Mouse (Mus musculus): Measurements from ENCODE around the gene Fryl. TPM values are rescaled to one million over a fixed set of nuclear protein-coding genes. Genes with fewer than 3 reads are reported as not detected.

The Fryl gene
- total and polyA plus RNA-seq, 2 experiments from 2014 or later: 17.7 to 53.6 TPM

DNA sequence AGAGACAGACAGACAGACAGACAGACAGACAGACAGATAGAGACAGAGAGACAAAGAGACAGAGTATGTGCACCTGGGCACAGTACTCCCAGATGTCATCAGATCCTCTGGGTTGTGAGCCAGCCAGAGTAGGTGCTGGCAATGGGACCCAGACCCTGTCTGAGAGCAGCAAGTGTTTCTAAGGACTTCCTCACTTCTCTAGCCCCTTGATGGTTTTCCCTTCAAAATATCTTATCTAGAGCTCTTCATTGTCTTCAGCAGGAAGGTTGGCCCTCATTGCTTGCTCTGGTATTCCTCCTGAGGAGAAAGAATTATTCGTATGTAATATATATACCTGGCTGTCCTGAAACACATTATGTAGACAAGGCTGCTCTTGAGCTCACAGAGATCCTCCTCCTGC, 263.9 kb downstream of the Fryl start:
- Histone ChIP-seq H3K4me1 (ENCODE audit: insufficient read depth) (0 out of 2 replicates have a peak, but pooled peaks cover 3% of the 10 kb centered on the region), H3K9me3 (ENCODE audit: low read length) (no peaks in the 10 kb centered on the region), H3K27ac (ENCODE audit: low read depth, low read length) (no peak overlapping the region), H3K27me3 (ENCODE audit: insufficient read depth, low read length) (no peaks in the 10 kb centered on the region), H3K9ac (no peak overlapping the region), H3K36me3 (ENCODE audit: insufficient read depth) (no peaks in the 10 kb centered on the region), H3K4me2 (ENCODE audit: low read depth) (no peak overlapping the region), H3K4me3 (ENCODE audit: low read depth, low read length) (no peak overlapping the region)
- 87% methylated on average over 1 of the region's 1 CpGs for whole genome bisulfite sequencing
- no peak for TF ChIP-seq CTCF (IDR thresholded peaks at IDR 0.05; ENCODE audit: low read depth)
- ATAC-seq (no peak), DNase-seq (no peak)

GRCm38 (mm10) chr5:72989756-72990155, 266.7 kb downstream of the Fryl start:
- no peak overlapping the region for H3K4me3 ChIP-seq (ENCODE audit: low read depth, low read length)
- H3K9ac ChIP-seq: no peak overlapping the region
- no peak overlapping the region for H3K27ac ChIP-seq (ENCODE audit: low read depth, low read length)
- no peaks in the 10 kb centered on the region for H3K27me3 ChIP-seq (ENCODE audit: insufficient read depth, low read length)
- no peak for TF ChIP-seq CTCF (IDR thresholded peaks at IDR 0.05; ENCODE audit: low read depth)
- H3K9me3 ChIP-seq (ENCODE audit: low read length): no peaks in the 10 kb centered on the region
- 0 out of 2 replicates have a peak, but pooled peaks cover 3% of the 10 kb centered on the region for H3K4me1 ChIP-seq (ENCODE audit: insufficient read depth)
- H3K36me3 ChIP-seq (ENCODE audit: insufficient read depth): no peaks in the 10 kb centered on the region
- ATAC-seq (no peak), DNase-seq (no peak)
- WGBS: 22% methylated on average over 8 of the region's 8 CpGs
- no peak overlapping the region for H3K4me2 ChIP-seq (ENCODE audit: low read depth)

DNA sequence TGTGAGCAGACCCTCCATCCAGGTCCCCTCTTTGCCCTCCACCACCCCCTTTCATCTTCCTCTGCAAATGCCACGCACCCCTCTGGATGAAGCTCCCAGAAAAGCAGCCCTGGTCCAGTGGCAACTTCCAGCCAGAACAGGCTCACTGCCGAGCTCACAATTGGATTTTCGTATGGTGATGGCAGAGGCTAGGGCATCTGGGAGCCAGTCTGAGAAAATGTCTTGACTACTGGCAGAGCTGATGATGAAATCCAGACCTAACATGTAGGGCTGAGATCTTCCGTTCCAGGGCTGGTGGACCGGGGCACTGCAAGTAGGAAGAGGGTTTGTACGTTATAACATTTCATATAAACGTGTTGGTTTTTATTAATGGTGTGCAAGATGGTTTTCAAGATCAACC, 268.6 kb downstream of the Fryl start:
- Histone ChIP-seq H3K36me3 (ENCODE audit: insufficient read depth) (no peaks in the 10 kb centered on the region), H3K4me1 (ENCODE audit: insufficient read depth) (0 out of 2 replicates have a peak, but pooled peaks cover 3% of the 10 kb centered on the region), H3K27ac (ENCODE audit: low read depth, low read length) (no peak overlapping the region), H3K27me3 (ENCODE audit: insufficient read depth, low read length) (no peaks in the 10 kb centered on the region), H3K4me2 (ENCODE audit: low read depth) (no peak overlapping the region), H3K9ac (no peak overlapping the region), H3K4me3 (ENCODE audit: low read depth, low read length) (no peak overlapping the region), H3K9me3 (ENCODE audit: low read length) (no peaks in the 10 kb centered on the region)
- ATAC-seq: no peak
- no peak for DNase-seq
- 91% methylated on average over 7 of the region's 7 CpGs for WGBS
- no peak for TF ChIP-seq CTCF (IDR thresholded peaks at IDR 0.05; ENCODE audit: low read depth)

DNA sequence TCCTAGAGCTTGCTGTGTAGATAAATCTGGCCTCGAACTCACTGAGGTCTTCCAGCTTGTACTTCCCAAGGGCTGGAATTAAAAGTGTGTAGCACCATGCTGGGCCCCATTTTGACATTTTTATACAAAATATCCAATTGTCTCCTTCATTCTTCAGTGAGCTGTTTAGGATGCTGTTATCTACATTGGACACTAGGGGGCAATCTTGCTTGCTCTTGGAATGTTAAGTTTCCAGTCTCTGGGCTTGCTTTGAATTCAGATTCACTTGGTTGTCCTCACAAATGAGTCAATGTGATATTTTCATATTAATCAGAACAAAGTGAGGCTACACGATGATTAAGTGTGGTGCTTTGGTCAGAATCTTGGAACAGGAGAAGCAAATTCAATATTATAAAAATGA, 272.3 kb downstream of the Fryl start:
- no peak overlapping the region for H3K4me3 ChIP-seq (ENCODE audit: low read depth, low read length)
- TF ChIP-seq CTCF (IDR thresholded peaks at IDR 0.05; ENCODE audit: low read depth): peak; percentile 88
- DNase-seq (peak; percentile 76), ATAC-seq (peak; percentile 60)
- WGBS: 6% methylated on average over 2 of the region's 2 CpGs
- H3K27ac ChIP-seq (ENCODE audit: low read depth, low read length): no peak overlapping the region
- H3K9ac ChIP-seq: no peak overlapping the region
- H3K27me3 ChIP-seq (ENCODE audit: insufficient read depth, low read length): no peaks in the 10 kb centered on the region
- peaks cover 6% of the 10 kb centered on the region; the same call in 1 of the 2 replicates for H3K36me3 ChIP-seq (ENCODE audit: insufficient read depth)
- no peaks in the 10 kb centered on the region for H3K4me1 ChIP-seq (ENCODE audit: insufficient read depth)
- no peaks in the 10 kb centered on the region for H3K9me3 ChIP-seq (ENCODE audit: low read length)
- no peak overlapping the region for H3K4me2 ChIP-seq (ENCODE audit: low read depth)

DNA sequence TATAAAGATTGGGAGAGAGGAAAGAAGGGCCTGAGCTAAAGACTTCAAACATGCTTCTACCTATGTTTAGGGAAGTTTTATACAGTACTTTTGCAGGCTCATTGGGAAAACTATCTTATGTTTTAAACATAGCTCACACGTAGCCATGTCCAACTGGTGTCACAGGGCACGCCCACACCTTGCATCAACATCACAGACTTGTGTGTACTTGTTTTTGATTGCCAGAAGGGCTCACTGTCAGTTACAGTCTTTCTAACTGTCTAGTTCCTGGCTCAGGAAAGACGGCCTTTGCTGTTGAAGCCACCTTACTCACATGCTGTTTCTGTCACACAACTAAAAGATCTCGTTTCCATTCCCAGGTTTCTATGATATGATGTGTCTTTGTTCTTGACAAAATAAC, 279.9 kb downstream of the Fryl start:
- TF ChIP-seq CTCF (IDR thresholded peaks at IDR 0.05; ENCODE audit: low read depth): no peak
- no peaks in the 10 kb centered on the region for H3K9me3 ChIP-seq (ENCODE audit: low read length)
- WGBS: 82% methylated on average over 4 of the region's 4 CpGs
- H3K36me3 ChIP-seq (ENCODE audit: insufficient read depth): peaks cover 28% of the 10 kb centered on the region
- H3K4me2 ChIP-seq (ENCODE audit: low read depth): no peak overlapping the region
- ATAC-seq (no peak), DNase-seq (no peak)
- no peak overlapping the region for H3K4me3 ChIP-seq (ENCODE audit: low read depth, low read length)
- H3K4me1 ChIP-seq (ENCODE audit: insufficient read depth): no peaks in the 10 kb centered on the region
- H3K27me3 ChIP-seq (ENCODE audit: insufficient read depth, low read length): no peaks in the 10 kb centered on the region
- no peak overlapping the region for H3K9ac ChIP-seq
- no peak overlapping the region for H3K27ac ChIP-seq (ENCODE audit: low read depth, low read length)

DNA sequence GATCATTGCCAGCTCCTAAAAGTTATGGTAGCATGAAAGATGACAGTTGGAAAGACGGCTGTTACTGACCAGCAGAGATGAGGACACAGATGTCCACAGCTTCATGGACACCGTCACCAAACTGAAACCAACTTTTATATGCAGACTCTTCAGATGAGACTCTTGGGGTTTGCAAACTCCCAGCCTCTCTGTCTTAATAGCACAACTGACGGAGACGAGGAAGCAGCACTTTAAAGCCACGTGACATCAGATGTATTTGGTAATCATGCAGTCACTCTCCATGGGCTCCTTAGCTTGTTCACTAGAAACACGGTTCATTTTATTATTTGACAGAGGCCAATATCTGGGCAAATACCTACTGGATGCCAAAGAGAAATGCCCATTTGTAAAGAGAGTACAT, 280.4 kb downstream of the Fryl start:
- no peak overlapping the region for H3K27ac ChIP-seq (ENCODE audit: low read depth, low read length)
- 93% methylated on average over 6 of the region's 6 CpGs for WGBS

GRCm38 (mm10) chr5:72974602-72975001, 281.8 kb downstream of the Fryl start, which contains the start of gene Gm10135:
Gene Gm10135 (minus strand): TSS chr5:72974702.
- no peaks in the 10 kb centered on the region for H3K4me1 ChIP-seq (ENCODE audit: insufficient read depth)
- DNase-seq: no peak
- TF ChIP-seq CTCF (IDR thresholded peaks at IDR 0.05; ENCODE audit: low read depth): no peak
- ATAC-seq: no peak
- 95% methylated on average over 7 of the region's 7 CpGs for WGBS
- H3K27me3 ChIP-seq (ENCODE audit: insufficient read depth, low read length): no peaks in the 10 kb centered on the region
- no peak within 1 kb of the TSS for H3K4me3 ChIP-seq (ENCODE audit: low read depth, low read length)
- H3K4me2 ChIP-seq (ENCODE audit: low read depth): no peak within 1 kb of the TSS
- no peaks in the 10 kb centered on the region for H3K9me3 ChIP-seq (ENCODE audit: low read length)
- H3K9ac ChIP-seq: no peak within 1 kb of the TSS
- H3K27ac ChIP-seq (ENCODE audit: low read depth, low read length): no peak within 1 kb of the TSS
- peaks cover 35% of the 10 kb centered on the region for H3K36me3 ChIP-seq (ENCODE audit: insufficient read depth)

More for the DNA sequence above, 280.4 kb downstream of the Fryl start:
- DNase-seq (no peak), ATAC-seq (no peak)
- no peaks in the 10 kb centered on the region for H3K4me1 ChIP-seq (ENCODE audit: insufficient read depth)
- H3K4me3 ChIP-seq (ENCODE audit: low read depth, low read length): no peak overlapping the region
- no peaks in the 10 kb centered on the region for H3K9me3 ChIP-seq (ENCODE audit: low read length)
- H3K4me2 ChIP-seq (ENCODE audit: low read depth): no peak overlapping the region
- peaks cover 31% of the 10 kb centered on the region for H3K36me3 ChIP-seq (ENCODE audit: insufficient read depth)
- TF ChIP-seq CTCF (IDR thresholded peaks at IDR 0.05; ENCODE audit: low read depth): no peak
- H3K27me3 ChIP-seq (ENCODE audit: insufficient read depth, low read length): no peaks in the 10 kb centered on the region
- H3K9ac ChIP-seq: no peak overlapping the region
